Mouse (Mus musculus) E14TG2a.4 (cell line): ENCODE results near the gene Zic1.

Experiments
- CTCF ChIP-seq: conservative IDR thresholded peaks from 2 replicates; pipeline ENCODE4 v1.5.1; 2014; ENCODE audit warnings: low read length
- NANOG ChIP-seq: IDR thresholded peaks from 2 replicates; pipeline ENCODE4 v1.6.1; 2014; ENCODE audit warnings: borderline replicate concordance, low read length, mixed read lengths

- TF ChIP-seq CTCF, result no peak
- TF ChIP-seq NANOG, result no peak
Observed at GRCm38 (mm10) chr9:91379300-91379635, 13.7 kb upstream of the Zic1 start.
